Mouse (Mus musculus) intestine, postnatal 0 days (tissue): ENCODE measurements around the gene 1700025F22Rik. TPM values are rescaled to one million over a fixed set of nuclear protein-coding genes. Genes with fewer than 3 reads are reported as not detected.
"Not testable (repeated sequence)": the region's sequence is repeated elsewhere in the genome, so short reads cannot be mapped to it uniquely, and the experiment has no call there.

Source experiments
- ATAC-seq: fragments of 200-750 bp; cut with Nextera tagmentation; 2 replicates; pipeline ENCODE4 v1.8.0; 2017; ENCODE audit warnings: mild to moderate bottlenecking, moderate TSS enrichment, moderate library complexity
- H3K27ac ChIP-seq: fragments of 300-500 bp; sonication (generic); 2 replicates; pipeline ENCODE4 v1.5.1; 2014; ENCODE audit warnings: mild to moderate bottlenecking, low read depth, low read length, moderate library complexity
- H3K27me3 ChIP-seq: fragments of 300-500 bp; sonication (generic); replicated peaks from 2 replicates; pipeline ENCODE4 v1.6.1; 2014; ENCODE audit warnings: low read length, mixed read lengths; ENCODE audit not compliant: control insufficient read depth, insufficient read depth
- H3K36me3 ChIP-seq: fragments of 300-500 bp; sonication (generic); 2 replicates; pipeline ENCODE4 v1.6.1; 2014; ENCODE audit warnings: mild to moderate bottlenecking, moderate library complexity; ENCODE audit not compliant: control insufficient read depth, insufficient read depth
- H3K4me1 ChIP-seq: fragments of 300-500 bp; sonication (generic); replicated peaks from 2 replicates; pipeline ENCODE4 v1.6.1; 2014; ENCODE audit warnings: antibody characterized with exemption, low read length, mixed read lengths; ENCODE audit not compliant: control insufficient read depth, insufficient read depth
- H3K4me2 ChIP-seq: fragments of 300-500 bp; sonication (generic); replicated peaks from 2 replicates; pipeline ENCODE4 v1.6.1; 2014; ENCODE audit warnings: low read depth, mild to moderate bottlenecking, moderate library complexity
- H3K4me3 ChIP-seq: fragments of 300-500 bp; sonication (generic); 2 replicates; pipeline ENCODE4 v1.5.1; 2014; ENCODE audit warnings: low read depth, low read length
- H3K9ac ChIP-seq: fragments of 300-500 bp; sonication (generic); 2 replicates; pipeline ENCODE4 v1.6.1; 2014; ENCODE audit warnings: mild to moderate bottlenecking, low read depth, low read length
- H3K9me3 ChIP-seq: fragments of 300-500 bp; sonication (generic); 2 replicates; pipeline ENCODE4 v1.6.1; 2016; ENCODE audit warnings: mixed run types; ENCODE audit not compliant: control insufficient read depth
- CTCF ChIP-seq: sonication (generic); IDR thresholded peaks from 2 replicates; pipeline ENCODE4 v1.5.1; 2016; ENCODE audit warnings: low read depth, mild to moderate bottlenecking, control low read depth, antibody characterized with exemption, moderate library complexity
- WGBS: fragments of 180-500 bp; shearing (Covaris S2); extraction: QIAGEN DNeasy Blood & Tissue Kit; methylation state at CpG from one replicate; pipeline ENCODE4 v1.1.7; 2014; 5-methylcytosine and 5-hydroxymethylcytosine counted together
- polyA plus RNA-seq: library from polyadenylated mRNA; unstranded; fragments of >200 nt; fragmentation: Nextera tagmentation; extraction: Ambion mirVana; gene quantifications from 2 replicates; pipeline ENCODE4 v1.2.1, GENCODE M21; 2015

The 1700025F22Rik gene
- polyA plus RNA-seq, result not detected in 2 replicates

- peak; percentile 71 for TF ChIP-seq CTCF
- no peak within 1 kb of the TSS for H3K4me2 ChIP-seq
- no peak within 1 kb of the TSS for H3K4me3 ChIP-seq
- no peak within 1 kb of the TSS for H3K9ac ChIP-seq
- no peak for ATAC-seq
- no peaks in the 10 kb centered on the region for H3K36me3 ChIP-seq
- 44% methylated on average over 10 of the region's 10 CpGs for WGBS
- H3K9me3 ChIP-seq, result no peaks in the 10 kb centered on the region
- H3K27me3 ChIP-seq, result no peaks in the 10 kb centered on the region
- H3K4me1 ChIP-seq, result no peaks in the 10 kb centered on the region
- H3K27ac ChIP-seq, result no peak within 1 kb of the TSS
These were observed at the start of gene 1700025F22Rik for GRCm38 (mm10) chr19:11165172-11165571. TSS of gene 1700025F22Rik (minus strand) at chr19:11165320.

- 65% methylated on average over 12 of the region's 12 CpGs for whole genome bisulfite sequencing
- ATAC-seq, result no peak
- TF ChIP-seq CTCF, result no peak
These were observed 31.4 kb upstream of the 1700025F22Rik start, which contains the start of gene Ms4a13 for GRCm38 (mm10) chr19:11196546-11196945. TSS of gene Ms4a13 (minus strand) at chr19:11196737.

GRCm38 (mm10) chr19:11192552-11192951, 27.4 kb upstream of the 1700025F22Rik start:
- TF ChIP-seq CTCF, result no peak
- no peak overlapping the region for H3K4me3 ChIP-seq
- no peaks in the 10 kb centered on the region for H3K4me1 ChIP-seq
- no peaks in the 10 kb centered on the region for H3K36me3 ChIP-seq
- H3K27ac ChIP-seq, result no peak overlapping the region
- ATAC-seq, result no peak
- no peak overlapping the region for H3K4me2 ChIP-seq
- WGBS, result 100% methylated on average over 1 of the region's 1 CpGs
- H3K9me3 ChIP-seq, result no peaks in the 10 kb centered on the region
- H3K9ac ChIP-seq, result no peak overlapping the region
- no peaks in the 10 kb centered on the region for H3K27me3 ChIP-seq

More at GRCm38 (mm10) chr19:11196546-11196945, 31.4 kb upstream of the 1700025F22Rik start, which contains the start of gene Ms4a13:
- Histone ChIP-seq H3K27me3 (no peaks in the 10 kb centered on the region), H3K4me3 (no peak within 1 kb of the TSS), H3K9me3 (no peaks in the 10 kb centered on the region), H3K4me1 (no peaks in the 10 kb centered on the region), H3K36me3 (no peaks in the 10 kb centered on the region), H3K4me2 (no peak within 1 kb of the TSS), H3K9ac (no peak within 1 kb of the TSS), H3K27ac (no peak within 1 kb of the TSS)

GRCm38 (mm10) chr19:11184121-11184520, 19.0 kb upstream of the 1700025F22Rik start:
- WGBS, result 29% methylated on average over 5 of the region's 5 CpGs

GRCm38 (mm10) chr19:11177464-11177863, 12.3 kb upstream of the 1700025F22Rik start:
- no peak for ATAC-seq
- no peaks in the 10 kb centered on the region for H3K9me3 ChIP-seq
- H3K9ac ChIP-seq, result no peak overlapping the region
- H3K36me3 ChIP-seq, result no peaks in the 10 kb centered on the region
- TF ChIP-seq CTCF, result no peak
- H3K27me3 ChIP-seq, result no peaks in the 10 kb centered on the region
- no peaks in the 10 kb centered on the region for H3K4me1 ChIP-seq
- H3K27ac ChIP-seq, result no peak overlapping the region
- no peak overlapping the region for H3K4me3 ChIP-seq
- H3K4me2 ChIP-seq, result no peak overlapping the region
- 80% methylated on average over 2 of the region's 2 CpGs for WGBS

More at GRCm38 (mm10) chr19:11184121-11184520, 19.0 kb upstream of the 1700025F22Rik start:
- TF ChIP-seq CTCF, result peak; percentile 77
- Histone ChIP-seq H3K27me3 (no peaks in the 10 kb centered on the region), H3K9me3 (no peaks in the 10 kb centered on the region), H3K4me2 (no peak overlapping the region), H3K4me3 (no peak overlapping the region), H3K36me3 (no peaks in the 10 kb centered on the region), H3K27ac (no peak overlapping the region), H3K9ac (no peak overlapping the region), H3K4me1 (no peaks in the 10 kb centered on the region)
- ATAC-seq, result no peak

GRCm38 (mm10) chr19:11157890-11158289, 7.2 kb downstream of the 1700025F22Rik start:
- not testable (repeated sequence) for H3K4me1 ChIP-seq, H3K4me3 ChIP-seq, H3K9me3 ChIP-seq, H3K27me3 ChIP-seq, ATAC-seq, H3K9ac ChIP-seq, H3K4me2 ChIP-seq, H3K36me3 ChIP-seq, H3K27ac ChIP-seq
- WGBS, result 76% methylated on average over 6 of the region's 6 CpGs

GRCm38 (mm10) chr19:11135336-11135735, 29.8 kb downstream of the 1700025F22Rik start:
- Histone ChIP-seq H3K4me1 (0 out of 2 replicates have a peak, but pooled peaks cover 7% of the 10 kb centered on the region), H3K36me3 (no peaks in the 10 kb centered on the region), H3K9me3 (no peaks in the 10 kb centered on the region), H3K27ac (no peak overlapping the region), H3K4me3 (no peak overlapping the region), H3K27me3 (no peaks in the 10 kb centered on the region), H3K4me2 (no peak overlapping the region), H3K9ac (no peak overlapping the region)
- TF ChIP-seq CTCF, result no peak
- 41% methylated on average over 4 of the region's 4 CpGs for whole genome bisulfite sequencing
- ATAC-seq, result peak; percentile 71
